Mouse (Mus musculus): ENCODE measurements at regions not wholly inside any gene's neighbourhood (a gene's known extent, or its start where the extent isn't known, plus 50 kb on each side); places are given as distances from the start of the nearest gene placed in this dataset.

DNA sequence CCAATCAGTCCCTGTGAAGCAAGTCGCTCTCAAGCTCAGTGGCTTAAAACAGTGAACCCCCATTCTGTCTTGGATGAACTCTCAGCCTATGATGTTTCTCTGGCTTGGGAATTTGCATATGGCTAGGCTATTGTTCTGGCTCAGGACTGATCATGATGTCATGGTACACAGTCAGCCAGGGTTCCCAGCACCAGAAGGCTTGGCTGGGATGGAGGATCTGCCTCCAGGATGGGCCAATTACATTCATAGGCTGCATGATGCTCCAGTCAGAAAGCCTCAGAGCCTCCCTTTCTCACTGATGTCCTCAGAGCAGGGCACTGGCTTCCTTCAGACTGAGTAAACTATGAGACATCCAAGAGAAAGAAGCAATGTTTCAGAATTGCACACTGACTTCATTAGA, 120.3 kb upstream of the Sh3bp4 start:
- H3K27me3 ChIP-seq (ENCODE audit: control insufficient read depth, insufficient read depth, low read depth, low read length), result no peaks in the 10 kb centered on the region
- H3K4me2 ChIP-seq (ENCODE audit: low read depth, low read length), result no peak overlapping the region
- 76% methylated on average over 1 of the region's 1 CpGs for WGBS
- H3K4me1 ChIP-seq (replicated peaks; ENCODE audit: control insufficient read depth, insufficient read depth, low read length), result no peaks in the 10 kb centered on the region
- H3K4me3 ChIP-seq (ENCODE audit: low read length), result no peak overlapping the region
- no peak for ATAC-seq (ENCODE audit: low read depth)
- H3K9me3 ChIP-seq (ENCODE audit: control insufficient read depth, low read length), result peaks cover 7% of the 10 kb centered on the region
- no peaks in the 10 kb centered on the region for H3K36me3 ChIP-seq (ENCODE audit: control insufficient read depth, insufficient read depth, low read length)
- H3K9ac ChIP-seq (ENCODE audit: low read length), result no peak overlapping the region
- no peak overlapping the region for H3K27ac ChIP-seq (ENCODE audit: low read length)

DNA sequence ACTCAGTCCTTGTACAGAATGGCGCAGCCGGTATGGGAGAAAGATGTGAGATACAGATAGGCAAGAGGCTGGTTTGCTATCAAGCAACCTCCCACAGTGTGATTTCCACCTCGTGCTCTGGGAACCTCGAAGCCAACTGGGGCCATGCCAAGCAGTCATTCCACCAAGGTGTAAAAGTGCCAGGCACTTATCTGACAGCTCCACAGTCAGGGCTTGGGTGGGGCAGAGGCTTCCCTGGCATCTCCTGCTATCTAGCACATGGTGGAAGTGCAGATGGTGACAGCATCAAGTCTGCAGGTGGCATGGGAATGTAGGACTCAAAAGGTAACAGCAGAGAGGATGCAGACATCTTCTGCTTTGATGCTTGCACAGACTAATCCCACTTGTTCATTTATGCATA, 116.7 kb upstream of the Sh3bp4 start:
- no peak for ATAC-seq (ENCODE audit: low read depth)
- no peaks in the 10 kb centered on the region for H3K4me1 ChIP-seq (replicated peaks; ENCODE audit: control insufficient read depth, insufficient read depth, low read length)
- no peak overlapping the region for H3K9ac ChIP-seq (ENCODE audit: low read length)
- H3K4me3 ChIP-seq (ENCODE audit: low read length), result no peak overlapping the region
- no peak overlapping the region for H3K27ac ChIP-seq (ENCODE audit: low read length)
- WGBS, result 78% methylated on average over 4 of the region's 4 CpGs
- H3K27me3 ChIP-seq (ENCODE audit: control insufficient read depth, insufficient read depth, low read depth, low read length), result no peaks in the 10 kb centered on the region
- no peak overlapping the region for H3K4me2 ChIP-seq (ENCODE audit: low read depth, low read length)
- H3K9me3 ChIP-seq (ENCODE audit: control insufficient read depth, low read length), result peaks cover 5% of the 10 kb centered on the region
- no peaks in the 10 kb centered on the region for H3K36me3 ChIP-seq (ENCODE audit: control insufficient read depth, insufficient read depth, low read length)

DNA sequence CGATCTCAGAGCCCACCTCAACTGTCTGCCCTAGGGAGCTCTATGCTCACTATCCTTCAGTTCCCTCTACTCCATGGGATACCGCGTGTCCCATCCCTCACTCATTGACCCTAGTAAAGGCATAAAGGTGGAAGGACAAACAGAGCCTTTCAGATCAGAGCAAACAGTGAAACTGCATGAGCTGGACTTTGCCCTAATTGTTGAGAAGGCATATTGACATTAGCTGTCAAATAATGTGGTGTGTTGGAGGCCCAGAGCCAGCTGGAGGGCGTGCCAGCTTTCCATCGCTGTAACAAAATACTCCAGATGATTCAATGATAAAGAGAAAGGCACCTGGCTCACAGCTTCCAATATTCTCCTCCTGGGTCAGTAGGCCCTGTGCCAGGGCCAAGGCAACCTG, 115.4 kb upstream of the Sh3bp4 start:
- WGBS, result 47% methylated on average over 5 of the region's 5 CpGs
- H3K4me2 ChIP-seq (ENCODE audit: low read depth, low read length), result no peak overlapping the region
- H3K9me3 ChIP-seq (ENCODE audit: control insufficient read depth, low read length), result no peaks in the 10 kb centered on the region
- no peak overlapping the region for H3K4me3 ChIP-seq (ENCODE audit: low read length)
- no peaks in the 10 kb centered on the region for H3K27me3 ChIP-seq (ENCODE audit: control insufficient read depth, insufficient read depth, low read depth, low read length)
- H3K9ac ChIP-seq (ENCODE audit: low read length), result no peak overlapping the region
- ATAC-seq (ENCODE audit: low read depth), result no peak
- H3K4me1 ChIP-seq (replicated peaks; ENCODE audit: control insufficient read depth, insufficient read depth, low read length), result no peaks in the 10 kb centered on the region
- no peak overlapping the region for H3K27ac ChIP-seq (ENCODE audit: low read length)
- no peaks in the 10 kb centered on the region for H3K36me3 ChIP-seq (ENCODE audit: control insufficient read depth, insufficient read depth, low read length)

DNA sequence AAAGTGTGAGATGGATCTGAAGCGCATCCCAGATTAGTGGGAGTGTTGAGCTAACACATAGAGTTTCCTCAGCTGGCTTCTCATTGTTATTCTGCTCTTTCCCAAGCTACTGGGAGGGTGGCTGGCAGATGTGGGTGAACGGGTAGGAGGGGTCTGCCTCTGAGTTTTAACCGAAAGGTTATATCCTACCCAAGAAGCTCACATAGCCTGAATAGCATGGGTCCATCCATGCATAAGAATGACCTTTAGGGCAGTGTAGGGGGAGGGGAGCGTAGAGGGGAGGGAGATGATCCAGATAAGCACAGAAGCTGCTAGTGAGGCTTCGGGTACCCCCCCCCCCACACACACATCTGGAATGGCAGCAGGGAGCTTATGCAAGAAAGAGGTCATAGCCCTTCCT, 113.2 kb upstream of the Sh3bp4 start:
- no peak overlapping the region for H3K27ac ChIP-seq (ENCODE audit: low read length)

DNA sequence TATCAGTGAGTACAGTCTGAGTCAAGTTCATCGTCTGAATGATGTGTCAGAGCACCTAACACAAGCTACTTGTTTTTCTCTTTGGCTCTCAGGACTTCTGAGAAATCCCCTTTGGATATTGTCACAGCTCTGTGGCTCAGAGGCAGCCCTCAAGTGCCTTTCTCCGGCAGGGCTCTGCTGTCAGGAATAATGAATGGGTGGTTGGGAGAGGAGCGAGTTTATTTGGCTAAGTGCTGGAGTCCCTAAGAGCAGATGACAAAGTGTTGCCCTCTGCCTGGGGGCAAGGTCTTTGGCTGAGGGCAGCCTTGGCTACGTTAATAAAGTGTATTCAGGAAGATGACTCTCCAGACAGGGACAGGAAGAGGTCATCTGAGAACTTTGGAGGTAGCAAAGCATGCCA, 110.5 kb upstream of the Sh3bp4 start:
- 11% methylated on average over 4 of the region's 4 CpGs for WGBS
- Histone ChIP-seq H3K27ac (ENCODE audit: low read length) (no peak overlapping the region), H3K9me3 (ENCODE audit: control insufficient read depth, low read length) (no peaks in the 10 kb centered on the region), H3K4me2 (ENCODE audit: low read depth, low read length) (no peak overlapping the region), H3K27me3 (ENCODE audit: control insufficient read depth, insufficient read depth, low read depth, low read length) (no peaks in the 10 kb centered on the region), H3K4me1 (replicated peaks; ENCODE audit: control insufficient read depth, insufficient read depth, low read length) (no peaks in the 10 kb centered on the region), H3K9ac (ENCODE audit: low read length) (no peak overlapping the region), H3K36me3 (ENCODE audit: control insufficient read depth, insufficient read depth, low read length) (no peaks in the 10 kb centered on the region), H3K4me3 (ENCODE audit: low read length) (no peak overlapping the region)
- ATAC-seq (ENCODE audit: low read depth), result no peak

More for the DNA sequence above, 113.2 kb upstream of the Sh3bp4 start:
- ATAC-seq (ENCODE audit: low read depth), result no peak
- Histone ChIP-seq H3K4me3 (ENCODE audit: low read length) (no peak overlapping the region), H3K27me3 (ENCODE audit: control insufficient read depth, insufficient read depth, low read depth, low read length) (no peaks in the 10 kb centered on the region), H3K4me1 (replicated peaks; ENCODE audit: control insufficient read depth, insufficient read depth, low read length) (no peaks in the 10 kb centered on the region), H3K36me3 (ENCODE audit: control insufficient read depth, insufficient read depth, low read length) (no peaks in the 10 kb centered on the region), H3K9me3 (ENCODE audit: control insufficient read depth, low read length) (no peaks in the 10 kb centered on the region), H3K9ac (ENCODE audit: low read length) (no peak overlapping the region), H3K4me2 (ENCODE audit: low read depth, low read length) (no peak overlapping the region)
- 68% methylated on average over 5 of the region's 5 CpGs for WGBS

DNA sequence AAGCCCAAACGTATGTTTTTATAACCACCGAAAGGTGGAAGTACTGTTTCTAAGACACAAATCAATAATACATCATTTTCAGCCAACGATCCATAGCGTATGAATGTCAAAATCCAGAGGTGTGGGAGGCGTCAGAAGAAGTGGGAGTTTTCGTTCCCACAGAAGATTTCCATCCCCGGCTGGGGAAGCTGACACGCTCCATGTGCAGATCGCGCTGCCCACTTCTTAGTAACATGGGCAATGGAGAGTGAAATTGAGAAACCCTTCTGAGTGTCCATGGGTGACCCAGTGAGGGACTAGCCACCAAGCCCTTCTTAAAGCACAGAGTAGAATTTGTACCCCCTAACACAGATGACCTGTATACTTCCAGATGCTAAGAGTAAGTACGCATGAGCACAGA, 110.1 kb upstream of the Sh3bp4 start:
- Histone ChIP-seq H3K9ac (ENCODE audit: low read length) (no peak overlapping the region), H3K36me3 (ENCODE audit: control insufficient read depth, insufficient read depth, low read length) (no peaks in the 10 kb centered on the region), H3K9me3 (ENCODE audit: control insufficient read depth, low read length) (no peaks in the 10 kb centered on the region), H3K4me2 (ENCODE audit: low read depth, low read length) (no peak overlapping the region), H3K4me3 (ENCODE audit: low read length) (no peak overlapping the region), H3K27ac (ENCODE audit: low read length) (no peak overlapping the region), H3K4me1 (replicated peaks; ENCODE audit: control insufficient read depth, insufficient read depth, low read length) (no peaks in the 10 kb centered on the region), H3K27me3 (ENCODE audit: control insufficient read depth, insufficient read depth, low read depth, low read length) (no peaks in the 10 kb centered on the region)
- 59% methylated on average over 11 of the region's 11 CpGs for WGBS
- ATAC-seq (ENCODE audit: low read depth), result no peak

DNA sequence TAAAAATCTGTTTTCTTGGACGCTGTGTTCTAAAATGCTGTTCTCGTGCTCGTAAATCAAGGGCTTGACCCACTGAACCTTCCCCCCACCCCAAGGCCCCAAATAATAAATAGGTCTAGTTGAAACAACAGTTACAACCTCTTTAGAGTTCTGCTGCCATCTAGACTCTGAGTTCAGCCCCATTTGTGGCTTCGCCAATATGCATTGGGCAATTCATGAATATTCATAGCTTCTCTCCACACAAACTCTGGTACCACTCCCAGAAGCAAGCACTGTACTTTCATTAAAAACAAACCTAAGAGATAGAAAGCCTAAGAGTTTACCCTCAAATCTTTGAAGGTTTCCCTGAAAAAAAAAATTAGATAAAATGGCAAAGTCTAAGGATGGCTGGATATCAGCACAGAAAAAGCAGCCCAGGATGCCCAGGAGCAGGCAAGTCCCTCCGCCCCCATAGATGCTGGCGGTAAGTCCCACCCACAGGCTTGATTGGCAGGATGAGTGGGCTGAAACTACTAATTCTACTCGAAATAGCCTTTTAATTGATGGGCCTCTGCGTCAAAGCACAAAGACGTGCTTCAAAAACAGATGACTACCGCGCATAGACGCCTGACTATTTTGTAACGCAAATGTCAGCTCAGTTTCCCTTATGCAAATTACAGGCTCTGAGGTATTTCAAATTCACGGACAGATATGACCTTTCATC, 106.0 kb upstream of the Sh3bp4 start:
- Histone ChIP-seq H3K9ac (ENCODE audit: low read length) (no peak overlapping the region), H3K4me2 (ENCODE audit: low read depth, low read length) (no peak overlapping the region), H3K9me3 (ENCODE audit: control insufficient read depth, low read length) (no peaks in the 10 kb centered on the region), H3K27ac (ENCODE audit: low read length) (no peak overlapping the region), H3K27me3 (ENCODE audit: control insufficient read depth, insufficient read depth, low read depth, low read length) (no peaks in the 10 kb centered on the region), H3K4me3 (ENCODE audit: low read length) (no peak overlapping the region), H3K36me3 (ENCODE audit: control insufficient read depth, insufficient read depth, low read length) (no peaks in the 10 kb centered on the region), H3K4me1 (replicated peaks; ENCODE audit: control insufficient read depth, insufficient read depth, low read length) (no peaks in the 10 kb centered on the region)
- ATAC-seq (ENCODE audit: low read depth), result no peak
- WGBS, result 86% methylated on average over 14 of the region's 14 CpGs

DNA sequence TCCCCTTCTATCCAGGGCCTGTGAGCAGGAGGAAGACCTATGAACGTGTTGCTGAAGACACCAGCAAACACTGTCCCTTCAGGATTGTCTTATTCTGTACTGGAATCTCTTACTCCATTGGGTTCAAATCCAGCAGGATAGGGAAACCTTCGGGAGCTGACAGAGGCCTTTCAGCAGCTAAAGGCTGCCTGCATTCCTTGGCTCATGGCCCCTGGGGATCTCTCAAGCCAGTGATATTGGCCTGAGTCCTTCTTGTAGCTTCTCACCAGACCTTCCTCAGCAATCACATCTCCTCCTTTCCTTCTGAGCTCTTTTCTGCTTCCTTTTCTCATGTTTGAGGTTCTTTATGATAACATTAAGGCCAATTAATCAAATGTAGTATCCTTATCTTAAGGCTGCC, 103.8 kb upstream of the Sh3bp4 start:
- no peak overlapping the region for H3K9ac ChIP-seq (ENCODE audit: low read length)
- H3K4me2 ChIP-seq (ENCODE audit: low read depth, low read length), result no peak overlapping the region
- no peaks in the 10 kb centered on the region for H3K4me1 ChIP-seq (replicated peaks; ENCODE audit: control insufficient read depth, insufficient read depth, low read length)
- H3K27me3 ChIP-seq (ENCODE audit: control insufficient read depth, insufficient read depth, low read depth, low read length), result no peaks in the 10 kb centered on the region
- H3K4me3 ChIP-seq (ENCODE audit: low read length), result no peak overlapping the region
- H3K9me3 ChIP-seq (ENCODE audit: control insufficient read depth, low read length), result no peaks in the 10 kb centered on the region
- H3K36me3 ChIP-seq (ENCODE audit: control insufficient read depth, insufficient read depth, low read length), result no peaks in the 10 kb centered on the region
- no peak overlapping the region for H3K27ac ChIP-seq (ENCODE audit: low read length)
- no peak for ATAC-seq (ENCODE audit: low read depth)
- 54% methylated on average over 2 of the region's 2 CpGs for WGBS

DNA sequence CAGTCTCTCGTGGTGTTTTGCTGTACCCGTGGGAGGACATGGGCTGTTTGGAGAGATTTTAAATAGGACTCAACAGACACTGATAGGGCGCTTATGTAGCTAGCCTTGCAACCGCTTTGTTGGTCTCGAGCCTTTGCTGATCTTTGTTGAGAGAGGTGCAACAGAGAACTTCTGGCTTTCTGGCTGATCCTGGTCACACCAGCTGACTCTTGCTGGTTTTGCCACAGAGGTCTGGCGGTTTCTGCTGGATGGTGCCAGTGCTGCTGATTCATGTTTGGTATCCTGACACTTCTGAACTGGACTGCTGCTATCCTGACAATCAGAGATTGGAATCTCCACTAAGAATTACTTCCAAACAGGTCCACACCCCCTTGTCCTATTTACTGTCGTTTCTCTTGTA, 102.1 kb upstream of the Sh3bp4 start:
- 64% methylated on average over 7 of the region's 7 CpGs for whole genome bisulfite sequencing
- ATAC-seq (ENCODE audit: low read depth), result peak; percentile 31; the same call in 1 of the 2 replicates

DNA sequence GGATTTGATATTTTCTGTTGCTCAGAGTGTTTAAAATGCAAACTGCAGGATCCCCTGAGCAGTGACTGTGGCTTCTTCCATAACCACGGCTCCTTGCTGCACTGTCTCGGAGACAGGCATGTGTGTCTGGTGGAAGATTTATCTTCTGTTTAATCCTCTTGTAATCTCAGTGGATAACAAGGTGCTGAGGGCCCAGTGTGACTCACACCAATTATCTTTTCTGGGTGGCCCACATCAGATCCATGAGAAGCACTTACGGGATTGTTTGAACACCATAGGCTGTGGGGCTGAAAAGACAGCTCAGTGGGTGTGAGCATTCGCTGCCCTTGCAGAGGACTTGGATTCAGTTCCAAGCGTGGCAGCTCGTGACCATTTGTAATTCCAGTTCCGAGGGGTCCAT, 101.2 kb upstream of the Sh3bp4 start:
- Histone ChIP-seq H3K27ac (ENCODE audit: low read length) (no peak overlapping the region), H3K27me3 (ENCODE audit: control insufficient read depth, insufficient read depth, low read depth, low read length) (no peaks in the 10 kb centered on the region), H3K4me3 (ENCODE audit: low read length) (no peak overlapping the region), H3K9ac (ENCODE audit: low read length) (no peak overlapping the region), H3K9me3 (ENCODE audit: control insufficient read depth, low read length) (no peaks in the 10 kb centered on the region), H3K36me3 (ENCODE audit: control insufficient read depth, insufficient read depth, low read length) (no peaks in the 10 kb centered on the region), H3K4me2 (ENCODE audit: low read depth, low read length) (no peak overlapping the region), H3K4me1 (replicated peaks; ENCODE audit: control insufficient read depth, insufficient read depth, low read length) (no peaks in the 10 kb centered on the region)
- ATAC-seq (ENCODE audit: low read depth), result no peak
- 70% methylated on average over 7 of the region's 7 CpGs for WGBS

More for the DNA sequence above, 102.1 kb upstream of the Sh3bp4 start:
- Histone ChIP-seq H3K36me3 (ENCODE audit: control insufficient read depth, insufficient read depth, low read length) (no peaks in the 10 kb centered on the region), H3K4me3 (ENCODE audit: low read length) (no peak overlapping the region), H3K9me3 (ENCODE audit: control insufficient read depth, low read length) (no peaks in the 10 kb centered on the region), H3K4me2 (ENCODE audit: low read depth, low read length) (no peak overlapping the region), H3K27me3 (ENCODE audit: control insufficient read depth, insufficient read depth, low read depth, low read length) (no peaks in the 10 kb centered on the region), H3K9ac (ENCODE audit: low read length) (no peak overlapping the region), H3K4me1 (replicated peaks; ENCODE audit: control insufficient read depth, insufficient read depth, low read length) (no peaks in the 10 kb centered on the region), H3K27ac (ENCODE audit: low read length) (no peak overlapping the region)

All from lung, embryonic 16.5 days (tissue).